Mouse (Mus musculus) lung, embryonic 14.5 days (tissue): ENCODE measurements at regions not wholly inside any gene's neighbourhood (a gene's known extent, or its start where the extent isn't known, plus 50 kb on each side); places are given as distances from the start of the nearest gene placed in this dataset. TPM values are rescaled to one million over a fixed set of nuclear protein-coding genes. Genes with fewer than 3 reads are reported as not detected.
A peak's percentile ranks its signal among the peaks of the same experiment; 100 is the strongest.

ENCODE experiments used
- ATAC-seq: fragments of 200-750 bp; cut with Nextera tagmentation; 2 replicates; pipeline ENCODE4 v1.8.0; 2017; ENCODE audit warnings: mild to moderate bottlenecking, moderate TSS enrichment, moderate library complexity; ENCODE audit not compliant: insufficient read depth
- DNase-seq: peaks from one replicate; pipeline ENCODE4 v3.0.0-alpha.2; 2015
- H3K27ac ChIP-seq: fragments of 300-500 bp; sonication (generic); 2 replicates; pipeline ENCODE4 v1.5.1; 2014; ENCODE audit warnings: low read depth, mild to moderate bottlenecking, moderate library complexity
- H3K27me3 ChIP-seq: fragments of 300-500 bp; sonication (generic); 2 replicates; pipeline ENCODE4 v1.6.1; 2014; ENCODE audit warnings: low read length, control low read depth; ENCODE audit not compliant: insufficient read depth
- H3K36me3 ChIP-seq: fragments of 300-500 bp; sonication (generic); 2 replicates; pipeline ENCODE4 v1.6.1; 2014; ENCODE audit warnings: control low read depth; ENCODE audit not compliant: insufficient read depth
- H3K4me1 ChIP-seq: fragments of 300-500 bp; sonication (generic); 2 replicates; pipeline ENCODE4 v1.6.1; 2014; ENCODE audit warnings: antibody characterized with exemption, control low read depth; ENCODE audit not compliant: insufficient read depth
- H3K4me2 ChIP-seq: fragments of 300-500 bp; sonication (generic); 2 replicates; pipeline ENCODE4 v1.6.1; 2014; ENCODE audit warnings: mild to moderate bottlenecking
- H3K4me3 ChIP-seq: fragments of 300-500 bp; sonication (generic); 2 replicates; pipeline ENCODE4 v1.5.1; 2014; ENCODE audit warnings: low read depth, low read length
- H3K9ac ChIP-seq: fragments of 300-500 bp; sonication (generic); 2 replicates; pipeline ENCODE4 v1.6.1; 2014
- H3K9me3 ChIP-seq: fragments of 300-500 bp; sonication (generic); 2 replicates; pipeline ENCODE4 v1.6.1; 2016; ENCODE audit warnings: low read depth, low read length, control low read depth
- CTCF ChIP-seq: IDR thresholded peaks from 2 replicates; pipeline ENCODE4 v1.5.1; 2016; ENCODE audit warnings: antibody characterized with exemption, low read depth
- WGBS: fragments of 180-500 bp; shearing (Covaris S2); extraction: QIAGEN DNeasy Blood & Tissue Kit; methylation state at CpG from one replicate; pipeline ENCODE4 v1.1.7; 2014; 5-methylcytosine and 5-hydroxymethylcytosine counted together
- microRNA counts: library from miRNA; unstranded; fragments of <30 nt; microRNA quantifications from one replicate; lab custom pipeline; 2016
- microRNA-seq: library from miRNA; unstranded; fragments of <30 nt; microRNA quantifications from one replicate; pipeline ENCODE4, GENCODE M21; 2016; ENCODE audit warnings: borderline number of aligned reads

GRCm38 (mm10) chr10:91804870-91805269, 623.8 kb upstream of the Tmpo start:
- DNase-seq (no peak), ATAC-seq (no peak)
- Histone ChIP-seq H3K36me3 (no peaks in the 10 kb centered on the region), H3K27me3 (no peaks in the 10 kb centered on the region), H3K9ac (no peak overlapping the region), H3K9me3 (no peaks in the 10 kb centered on the region), H3K4me3 (no peak overlapping the region), H3K4me2 (no peak overlapping the region), H3K27ac (no peak overlapping the region), H3K4me1 (no peaks in the 10 kb centered on the region)
- TF ChIP-seq CTCF, result no peak
- 67% methylated on average over 3 of the region's 3 CpGs for WGBS

MicroRNAs encoded in the stretch of these regions (microRNA counts, 519-probe panel; counts per million panel counts)
- microRNA mmu-miR-135a (lab: Ali Mortazavi, UCI), result 2,620 counts per million, percentile 48 among the panel's probes with 10 or more counts

Small RNAs in the stretch of these regions (microRNA-seq; reads per million reads assigned to microRNA genes)
- gene Gm22582 (not detected), gene Mir1251 (not detected), gene Mir135a-2 (not detected)
